Mouse (Mus musculus) adrenal gland, postnatal 25 days (tissue): Measurements from ENCODE around the gene Vmn1r151. TPM values are rescaled to one million over a fixed set of nuclear protein-coding genes. Genes with fewer than 3 reads are reported as not detected.
"Not testable (repeated sequence)": the region's sequence is repeated elsewhere in the genome, so short reads cannot be mapped to it uniquely, and the experiment has no call there.

Source experiments
- DNase-seq: peaks from one replicate; pipeline ENCODE4 v3.0.0; 2021; ENCODE audit warnings: mixed read lengths
- long read RNA-seq: library from polyadenylated mRNA; stranded (forward); transcript quantifications from one replicate; pipeline ENCODE4 v2.0.0, GENCODE M21; 2021
- total RNA-seq: library from RNA; stranded (reverse); gene quantifications from 2 replicates; pipeline ENCODE4 v1.2.3, GENCODE M21; 2021

Vmn1r151 gene
- not detected in 2 replicates for total RNA-seq
- long read RNA-seq: 0 reads

GRCm38 (mm10) chr7:22499578-22499977 is at the start of gene Vmn1r151:
Gene Vmn1r151, minus strand, starts transcription at chr7:22499678.
- not testable (repeated sequence) for DNase-seq

GRCm38 (mm10) chr7:22534787-22535186 is 35.3 kb upstream of the Vmn1r151 start, which contains the start of gene Gm8677:
Gene Gm8677, minus strand, starts transcription at chr7:22534887.
- not testable (repeated sequence) for DNase-seq

DNA sequence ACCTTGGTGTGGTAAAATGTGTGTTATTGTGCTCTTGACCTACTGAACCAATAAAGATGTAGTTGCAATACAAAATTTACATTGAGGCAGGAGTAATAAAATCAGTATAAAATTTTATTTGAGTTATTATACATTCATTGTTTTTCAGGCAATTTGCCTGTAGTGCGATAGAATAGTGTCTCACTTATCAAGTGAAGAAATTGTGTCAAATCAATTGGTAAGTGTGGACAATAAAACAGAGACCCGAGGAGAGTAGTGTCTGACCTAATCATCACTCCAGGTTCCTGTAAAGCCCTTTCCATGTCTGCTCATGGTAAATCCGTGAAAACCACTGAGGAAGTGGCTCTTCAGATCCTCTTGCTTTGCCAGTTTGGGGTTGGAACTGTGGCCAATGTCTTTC is 23.2 kb upstream of the Vmn1r151 start, which contains the start of gene Vmn1r152:
Vmn1r152 (plus strand) TSS at position 301 of the 400 bp plus-strand sequence.
- DNase-seq: not testable (repeated sequence)

DNA sequence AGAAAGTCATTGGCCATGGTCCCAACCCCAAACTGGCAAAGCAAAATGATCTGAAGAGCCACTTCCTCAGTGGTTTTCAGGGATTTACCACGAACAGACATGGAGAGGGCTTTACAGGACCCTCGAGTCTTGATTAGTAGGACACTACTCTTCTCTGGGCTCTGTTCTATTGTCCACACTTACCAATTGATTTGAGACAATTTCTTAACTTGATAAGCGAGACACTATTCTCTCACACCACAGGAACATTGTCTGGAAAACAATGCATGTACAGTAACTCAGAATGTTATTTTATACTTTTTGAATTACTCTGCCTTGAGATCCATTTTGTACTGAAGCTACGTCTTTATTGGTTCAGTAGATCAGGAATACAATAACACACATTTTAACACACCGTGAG is 35.5 kb downstream of the Vmn1r151 start, which contains the start of gene Gm10665:
Gm10665 (minus strand) TSS at position 101 of the 400 bp plus-strand sequence.
- DNase-seq: not testable (repeated sequence)

Other genes starting within 250 kb of the Vmn1r151 start
- not detected in 2 replicates for gene Gm4187, start 170.0 kb downstream of the Vmn1r151 start, total RNA-seq
- gene Gm8660, start 128.6 kb downstream of the Vmn1r151 start, total RNA-seq: not detected in 2 replicates
- gene Vmn1r148, start 86.1 kb downstream of the Vmn1r151 start, total RNA-seq: not detected in 2 replicates
- gene Vmn1r149, start 61.4 kb downstream of the Vmn1r151 start, total RNA-seq: not detected in 2 replicates
- gene Gm10665, start 35.6 kb downstream of the Vmn1r151 start, total RNA-seq: not detected in 2 replicates
- gene Vmn1r152, start 23.3 kb upstream of the Vmn1r151 start, total RNA-seq: not detected in 2 replicates
- gene Gm8677, start 35.2 kb upstream of the Vmn1r151 start, total RNA-seq: not detected in 2 replicates
- gene Gm4201, start 65.7 kb upstream of the Vmn1r151 start, total RNA-seq: not detected in 2 replicates
- not detected in 2 replicates for gene Gm4565, start 88.4 kb upstream of the Vmn1r151 start, total RNA-seq
- gene Vmn1r155, start 158.3 kb upstream of the Vmn1r151 start, total RNA-seq: not detected in 2 replicates
- gene Gm8693, start 192.6 kb upstream of the Vmn1r151 start, total RNA-seq: not detected in 2 replicates
- not detected in 2 replicates for gene Gm4567, start 220.0 kb upstream of the Vmn1r151 start, total RNA-seq